Mouse (Mus musculus): Measurements from ENCODE around the gene Cenpp. TPM values are rescaled to one million over a fixed set of nuclear protein-coding genes. Genes with fewer than 3 reads are reported as not detected.
A peak's percentile ranks its signal among the peaks of the same experiment; 100 is the strongest.

Gene Cenpp
- total RNA-seq, 2 experiments from 2014 or later, result 0.78 to 0.92 TPM

- DNase-seq, result no peak
Measured at GRCm38 (mm10) chr13:49530636-49531035, 121.9 kb downstream of the Cenpp start.

GRCm38 (mm10) chr13:49526235-49526634 is 126.3 kb downstream of the Cenpp start:
- no peak for DNase-seq

GRCm38 (mm10) chr13:49518761-49519160 is 133.8 kb downstream of the Cenpp start:
- DNase-seq, result no peak

- DNase-seq, result peak; percentile 21
Measured at GRCm38 (mm10) chr13:49507176-49507575, 145.4 kb downstream of the Cenpp start.

GRCm38 (mm10) chr13:49505776-49506175 is 146.8 kb downstream of the Cenpp start:
- DNase-seq, result no peak

GRCm38 (mm10) chr13:49504510-49504909 is 148.1 kb downstream of the Cenpp start, which contains the start of gene Ecm2:
Gene Ecm2 (plus strand): TSS chr13:49504810.
- no peak for DNase-seq

- no peak for DNase-seq
Measured at GRCm38 (mm10) chr13:49492376-49493368, 159.9 kb downstream of the Cenpp start, which contains the start of gene Tes3-ps. Gene Tes3-ps (plus strand): TSS chr13:49493318.

GRCm38 (mm10) chr13:49485388-49485787 is 167.2 kb downstream of the Cenpp start:
- DNase-seq, result no peak

GRCm38 (mm10) chr13:49480551-49480950 is 172.0 kb downstream of the Cenpp start:
- peak; percentile 46 for DNase-seq

GRCm38 (mm10) chr13:49480057-49480456 is 172.5 kb downstream of the Cenpp start:
- DNase-seq, result peak; percentile 90

- DNase-seq, result peak; percentile 75
Measured at GRCm38 (mm10) chr13:49479399-49479798, 173.2 kb downstream of the Cenpp start.

- DNase-seq, result no peak
Measured at GRCm38 (mm10) chr13:49478851-49479374, 173.7 kb downstream of the Cenpp start.

GRCm38 (mm10) chr13:49477887-49478286 is 174.7 kb downstream of the Cenpp start:
- no peak for DNase-seq

- DNase-seq, result no peak
Measured at GRCm38 (mm10) chr13:49472676-49473005, 179.9 kb downstream of the Cenpp start.

- DNase-seq, result no peak
Measured at GRCm38 (mm10) chr13:49471981-49472675, 180.5 kb downstream of the Cenpp start.

GRCm38 (mm10) chr13:49470806-49471205 is 181.8 kb downstream of the Cenpp start:
- peak; percentile 53 for DNase-seq

- no peak for DNase-seq
Measured at GRCm38 (mm10) chr13:49470319-49470718, 182.3 kb downstream of the Cenpp start.

- DNase-seq, result no peak
Measured at GRCm38 (mm10) chr13:49469002-49469401, 183.6 kb downstream of the Cenpp start.

- no peak for DNase-seq
Measured at GRCm38 (mm10) chr13:49467585-49467984, 185.0 kb downstream of the Cenpp start.

- DNase-seq, result peak; percentile 81
Measured at GRCm38 (mm10) chr13:49466393-49467075, 186.1 kb downstream of the Cenpp start.

- DNase-seq, result no peak
Measured at GRCm38 (mm10) chr13:49465875-49466274, 186.7 kb downstream of the Cenpp start.

- no peak for DNase-seq
Measured at GRCm38 (mm10) chr13:49462921-49463320, 189.7 kb downstream of the Cenpp start.

All from gastrocnemius, postnatal 25 days (tissue).